Mouse (Mus musculus): Measurements from ENCODE around the gene Ptcra.

Ptcra gene

DNA sequence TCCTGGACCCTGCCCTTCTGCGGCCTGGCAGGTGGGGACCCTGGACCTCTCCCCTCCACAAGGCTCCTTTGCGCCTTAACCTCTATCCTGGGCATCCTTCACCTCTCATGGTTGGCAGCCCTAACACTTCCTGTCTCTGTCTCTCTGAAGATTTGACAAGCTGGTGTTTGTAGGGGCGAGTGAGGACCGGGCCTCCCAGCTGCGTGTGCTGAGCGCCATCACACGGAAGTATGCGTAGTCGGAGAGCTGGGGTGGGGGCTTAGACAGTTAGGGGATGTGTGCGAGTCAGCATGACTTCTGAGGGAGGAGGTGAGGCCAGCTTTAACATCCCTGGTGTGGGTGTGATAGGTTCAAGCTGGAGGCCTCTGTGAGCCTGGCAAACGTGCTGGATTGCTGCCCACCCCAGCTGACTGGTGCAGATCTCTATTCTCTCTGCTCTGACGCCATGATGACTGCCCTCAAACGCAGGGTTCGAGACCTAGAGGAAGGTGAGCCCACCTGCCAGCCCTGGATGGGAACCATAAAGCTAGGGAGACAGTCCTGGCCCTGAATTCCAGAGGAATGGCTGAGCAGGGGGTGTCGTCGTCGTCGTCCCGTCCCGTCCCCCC, 38.9 kb downstream of the Ptcra start:
- no peak for DNase-seq

DNA sequence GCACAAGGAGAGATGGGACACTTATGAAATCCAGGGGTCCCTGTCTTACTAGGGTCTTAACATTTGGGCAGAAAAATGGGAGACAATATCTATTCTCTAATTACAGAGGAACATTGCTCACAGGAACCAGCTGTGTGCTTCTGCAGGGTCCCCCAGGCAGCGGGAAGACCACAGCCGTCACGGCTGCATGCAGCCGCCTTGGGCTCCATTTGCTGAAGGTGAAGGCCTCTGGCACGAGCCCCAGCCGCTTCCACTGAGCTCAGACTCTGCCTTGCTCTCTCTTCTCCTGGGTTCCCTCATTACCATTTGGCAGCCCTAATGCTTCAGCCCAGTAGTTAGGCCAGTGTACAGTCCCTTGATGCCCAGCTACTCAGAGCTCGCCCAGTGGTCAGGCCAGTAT, 42.4 kb downstream of the Ptcra start:
- DNase-seq = no peak

DNA sequence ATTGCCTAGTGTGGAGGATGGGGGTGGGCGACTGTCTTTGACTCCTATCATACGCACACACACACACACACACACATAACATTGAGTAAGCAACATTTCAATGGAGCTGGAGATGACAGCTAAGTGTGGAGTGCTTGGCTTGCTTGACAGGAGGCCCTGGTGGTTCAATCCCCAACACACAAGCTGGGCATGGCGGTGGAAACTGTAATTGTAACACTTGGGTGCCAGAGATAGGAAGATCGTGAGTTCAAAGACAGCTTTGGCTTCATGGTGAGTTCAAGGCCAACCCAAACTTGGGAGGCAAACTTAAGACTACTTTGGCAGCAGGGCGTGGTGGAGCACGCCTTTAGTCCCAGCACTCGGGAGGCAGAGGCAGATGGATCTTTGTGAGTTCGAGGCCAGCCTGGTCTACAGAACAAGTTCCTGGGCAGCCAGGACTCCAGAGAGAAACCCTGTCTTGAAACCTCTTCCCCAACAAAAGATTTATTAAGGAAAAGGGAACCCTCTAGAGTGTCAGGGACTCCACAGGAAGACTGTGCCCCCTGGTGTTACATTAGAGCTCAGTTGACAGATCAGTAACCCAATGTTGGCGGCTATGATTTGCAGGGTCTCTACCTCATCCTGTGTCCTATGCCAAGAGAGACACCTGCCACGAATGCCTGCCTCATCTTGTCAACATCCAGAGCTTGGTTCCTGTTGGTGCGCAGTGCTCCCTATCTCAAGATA, 48.6 kb downstream of the Ptcra start:
- DNase-seq = no peak

DNA sequence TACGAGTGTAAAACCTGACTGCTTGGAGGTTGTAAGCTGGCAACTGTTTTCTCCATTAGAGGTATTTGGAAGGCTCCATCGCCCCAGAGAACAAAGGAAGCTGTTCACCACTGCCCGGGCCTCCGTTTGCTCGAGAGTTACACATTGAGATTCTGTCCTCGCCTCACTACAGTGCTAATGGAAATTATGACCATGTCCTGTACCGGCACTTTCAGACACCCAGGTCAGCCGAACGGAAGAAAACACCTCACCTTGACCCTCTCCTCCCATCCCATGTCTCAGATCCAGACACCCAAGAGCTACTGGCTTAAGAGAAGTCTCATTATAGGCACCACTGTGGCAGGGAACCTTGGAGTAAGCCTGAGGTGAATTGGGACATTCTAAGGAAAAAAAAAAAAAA, 49.7 kb downstream of the Ptcra start:
- DNase-seq = no peak

DNA sequence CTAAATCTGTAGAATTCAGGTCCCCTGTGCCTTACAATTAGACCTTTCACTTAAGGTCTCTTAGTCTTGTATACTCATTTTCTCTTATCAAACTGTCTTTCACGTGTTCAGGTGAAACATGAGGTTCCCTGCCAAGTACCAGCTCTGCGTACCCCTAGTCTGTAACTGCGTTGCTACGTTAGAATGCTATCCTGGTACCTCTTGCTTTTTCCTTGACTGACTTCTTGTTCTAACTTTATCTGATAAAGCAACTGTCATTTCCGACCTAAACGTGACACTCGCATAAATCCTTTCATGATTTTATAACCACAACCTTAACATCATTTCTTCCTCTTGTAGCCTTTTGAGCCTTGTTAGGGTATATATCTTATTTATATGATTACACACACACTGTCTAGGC, 51.1 kb downstream of the Ptcra start:
- no peak for DNase-seq

DNA sequence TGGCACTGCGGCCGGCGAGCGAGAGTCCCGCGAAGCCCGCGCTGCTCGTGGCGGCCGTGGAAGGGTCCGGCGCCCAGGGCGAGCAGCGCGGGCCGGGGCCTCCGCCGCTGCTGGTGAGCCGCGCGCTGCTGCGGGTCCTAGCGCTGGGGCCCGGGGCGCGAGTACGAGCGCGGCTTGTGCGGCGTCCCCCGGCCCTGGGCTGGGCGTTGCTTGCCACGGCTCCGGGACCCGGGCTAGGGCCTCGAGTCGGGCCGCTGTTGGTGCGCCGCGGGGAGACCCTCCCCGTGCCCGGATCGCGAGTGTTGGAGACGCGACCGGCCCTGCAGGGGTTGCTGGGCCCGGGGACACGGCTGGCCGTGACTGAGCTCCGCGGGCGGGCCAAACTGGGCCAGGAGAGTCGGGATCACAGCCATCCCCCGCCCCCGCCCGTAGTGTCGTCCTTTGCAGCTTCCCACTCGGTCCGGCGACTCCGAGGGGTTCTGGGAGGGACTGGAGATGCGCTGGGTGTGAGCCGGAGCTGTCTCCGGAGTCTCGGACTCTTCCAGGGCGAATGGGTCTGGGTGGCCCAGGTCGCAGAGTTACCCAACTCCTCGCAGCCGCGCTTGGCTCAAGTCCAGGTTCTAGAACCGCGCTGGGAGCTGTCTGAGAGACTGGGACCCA, 51.8 kb downstream of the Ptcra start:
- DNase-seq = peak; percentile 45

DNA sequence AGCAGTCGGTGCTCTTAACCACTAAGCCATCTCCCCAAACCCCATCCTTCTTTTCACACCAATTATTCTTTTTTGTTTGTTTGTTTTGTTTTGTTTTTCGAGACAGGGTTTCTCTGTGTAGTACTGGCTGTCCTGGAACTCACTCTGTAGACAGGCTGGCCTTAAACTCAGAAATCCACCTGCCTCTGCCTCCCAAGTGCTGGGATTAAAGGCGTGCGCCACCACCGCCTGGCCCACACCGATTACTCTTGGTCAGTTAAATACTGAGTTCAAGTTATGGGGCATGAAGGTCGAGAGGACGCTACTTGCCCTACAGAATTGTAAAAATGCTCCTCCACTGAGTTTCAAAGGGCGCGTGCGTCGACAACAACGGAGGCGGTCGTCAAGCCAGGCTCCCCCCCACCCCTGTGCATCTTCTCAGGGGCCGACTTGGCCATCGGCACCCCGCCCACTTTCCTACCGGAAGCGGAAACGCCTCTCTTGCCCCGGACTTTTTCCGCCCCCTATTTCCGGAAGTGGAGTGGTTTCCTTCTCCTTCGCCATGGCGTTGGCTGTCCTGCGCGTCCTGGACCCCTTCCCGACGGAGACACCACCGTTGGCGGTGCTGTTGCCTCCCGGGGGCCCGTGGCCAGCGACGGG, 52.4 kb downstream of the Ptcra start, which contains the start of gene Pex6:
Pex6 (plus strand) TSS at position 505 of the 639 bp plus-strand sequence.
- DNase-seq = peak; percentile 90

DNA sequence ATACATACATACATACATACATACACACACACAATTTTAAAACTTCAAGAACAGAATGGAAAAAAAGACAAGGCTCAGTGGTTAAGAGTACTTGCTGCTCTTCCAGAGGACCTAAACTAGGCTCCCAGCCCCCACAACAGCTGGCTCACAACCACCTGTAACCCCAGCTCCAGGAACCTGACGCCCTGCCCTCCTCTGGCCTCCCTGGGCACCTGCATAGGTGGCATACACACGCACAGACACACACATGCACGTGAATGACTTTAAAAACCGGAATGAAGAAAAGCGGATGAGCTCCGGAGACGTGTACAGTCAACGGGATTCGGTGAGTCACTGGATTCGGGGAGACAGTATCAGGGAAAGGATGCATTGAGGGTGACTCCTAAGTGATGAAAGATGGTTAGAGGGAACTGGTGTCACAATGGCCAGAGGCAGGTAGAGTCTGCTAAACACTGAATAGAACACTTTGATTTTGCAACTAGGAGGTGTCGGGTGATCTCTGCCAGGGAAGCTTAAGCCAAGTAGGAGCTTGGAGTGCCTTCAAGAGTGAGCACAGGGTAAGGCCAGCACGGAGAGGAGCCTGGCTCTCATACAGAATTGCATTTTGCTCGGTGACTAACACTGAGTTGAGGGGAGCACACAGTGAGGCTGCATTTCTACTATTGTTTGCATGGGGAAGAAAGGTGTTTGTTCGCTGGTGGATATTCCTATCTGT, 57.0 kb downstream of the Ptcra start:
- DNase-seq = no peak

Data from liver (tissue).